Mouse (Mus musculus) granulocyte monocyte progenitor cell, adult 5-6 weeks (primary cell): ENCODE results near the gene Kank2. TPM values are rescaled to one million over a fixed set of nuclear protein-coding genes. Genes with fewer than 3 reads are reported as not detected.
"Not testable (repeated sequence)": the region's sequence is repeated elsewhere in the genome, so short reads cannot be mapped to it uniquely, and the experiment has no call there.

ENCODE experiments used
- ATAC-seq: replicated peaks from 2 replicates; pipeline ENCODE4 v1.8.0; 2016; ENCODE audit warnings: mild to moderate bottlenecking, moderate TSS enrichment, inconsistent platforms; ENCODE audit not compliant: poor library complexity, severe bottlenecking
- total RNA-seq, 2 experiments: library from RNA; stranded (forward) in 1 of 2; stranded (reverse) in 1 of 2; fragments of 200-712, 200-1000 nt in 1 of 2; fragments of >200 nt in 1 of 2; fragmentation: Nextera tagmentation in 1 of 2; gene quantifications; 2 replicates each; pipeline ENCODE4 v1.2.3; 2014 to 2017

Kank2 gene
- total RNA-seq, 2 experiments from 2014 or later = 1.5 to 1.6 TPM

GRCm38 (mm10) chr9:21819181-21819729 lies 20.7 kb upstream of the Kank2 start:
- no peak for ATAC-seq

- ATAC-seq = no peak
These were observed 20.0 kb upstream of the Kank2 start for GRCm38 (mm10) chr9:21818561-21818960.

GRCm38 (mm10) chr9:21818125-21818524 lies 19.6 kb upstream of the Kank2 start:
- no peak for ATAC-seq

GRCm38 (mm10) chr9:21816716-21817305 lies 18.3 kb upstream of the Kank2 start:
- peak; percentile 74 for ATAC-seq

- no peak; the same call in 1 of the 2 replicates for ATAC-seq
These were observed 12.6 kb upstream of the Kank2 start for GRCm38 (mm10) chr9:21811170-21811569.

- 0 out of 2 replicates have a peak, but pooled peaks have one; percentile 21 for ATAC-seq
These were observed 10.0 kb upstream of the Kank2 start for GRCm38 (mm10) chr9:21808561-21808960.

- ATAC-seq = no peak
These were observed 8.4 kb upstream of the Kank2 start for GRCm38 (mm10) chr9:21806976-21807375.

GRCm38 (mm10) chr9:21806363-21806762 lies 7.8 kb upstream of the Kank2 start:
- peak; percentile 15; the same call in 1 of the 2 replicates for ATAC-seq

- ATAC-seq = peak; percentile 84
These were observed 5.6 kb upstream of the Kank2 start for GRCm38 (mm10) chr9:21803986-21804644.

GRCm38 (mm10) chr9:21801591-21801990 lies 3.0 kb upstream of the Kank2 start:
- no peak for ATAC-seq

- ATAC-seq = no peak
These were observed 2.6 kb upstream of the Kank2 start for GRCm38 (mm10) chr9:21801121-21801520.

- no peak for ATAC-seq
These were observed 436 bp upstream of the Kank2 start for GRCm38 (mm10) chr9:21799010-21799350.

GRCm38 (mm10) chr9:21797921-21798344 lies 611 bp downstream of the Kank2 start:
- peak; percentile 9; the same call in 1 of the 2 replicates for ATAC-seq

- no peak for ATAC-seq
These were observed 1.6 kb downstream of the Kank2 start for GRCm38 (mm10) chr9:21796919-21797318.

- no peak for ATAC-seq
These were observed 2.3 kb downstream of the Kank2 start for GRCm38 (mm10) chr9:21796259-21796658.

- no peak for ATAC-seq
These were observed 3.0 kb downstream of the Kank2 start for GRCm38 (mm10) chr9:21795579-21795978.

GRCm38 (mm10) chr9:21794925-21795324 lies 3.6 kb downstream of the Kank2 start:
- ATAC-seq = no peak

- ATAC-seq = no peak
These were observed 4.2 kb downstream of the Kank2 start for GRCm38 (mm10) chr9:21794344-21794834.

- not testable (repeated sequence) for ATAC-seq
These were observed 5.0 kb downstream of the Kank2 start for GRCm38 (mm10) chr9:21793507-21793906.

GRCm38 (mm10) chr9:21792644-21793043 lies 5.9 kb downstream of the Kank2 start:
- ATAC-seq = peak; percentile 66

- no peak for ATAC-seq
These were observed 6.7 kb downstream of the Kank2 start for GRCm38 (mm10) chr9:21791861-21792260.

GRCm38 (mm10) chr9:21788234-21788633 lies 10.3 kb downstream of the Kank2 start:
- ATAC-seq = no peak
